Mouse (Mus musculus) retina, postnatal 7 days (tissue): ENCODE results near the gene Sapcd1.
"Not testable (repeated sequence)": the region's sequence is repeated elsewhere in the genome, so short reads cannot be mapped to it uniquely, and the experiment has no call there.

Source experiments
- DNase-seq: peaks from one replicate; pipeline ENCODE4 v3.0.0-alpha.2; 2012; ENCODE audit warnings: low read depth, low spot score

The Sapcd1 gene

DNA sequence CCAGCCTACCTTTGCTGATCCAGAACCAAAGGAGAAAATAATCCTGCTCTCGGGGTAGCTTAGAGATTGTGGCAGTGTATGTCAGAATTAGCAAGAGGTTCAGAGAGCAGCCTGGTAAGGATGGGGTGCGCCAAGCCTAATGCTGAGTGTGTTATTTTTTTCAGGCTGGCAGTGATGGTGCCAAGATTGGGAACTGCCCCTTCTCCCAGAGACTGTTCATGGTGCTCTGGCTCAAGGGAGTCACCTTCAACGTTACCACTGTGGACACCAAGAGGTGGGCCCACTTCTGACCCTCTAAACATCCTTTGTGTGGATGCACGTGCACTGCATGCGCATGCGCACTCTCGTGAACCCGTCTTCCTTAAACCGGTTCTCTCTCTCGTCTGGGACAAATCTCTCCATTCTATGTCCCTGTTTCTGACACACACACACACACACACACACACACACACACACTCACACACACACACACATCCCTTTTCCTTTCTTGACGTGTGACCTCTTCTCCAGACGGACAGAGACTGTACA, 24.5 kb upstream of the Sapcd1 start:
- DNase-seq, result no peak

DNA sequence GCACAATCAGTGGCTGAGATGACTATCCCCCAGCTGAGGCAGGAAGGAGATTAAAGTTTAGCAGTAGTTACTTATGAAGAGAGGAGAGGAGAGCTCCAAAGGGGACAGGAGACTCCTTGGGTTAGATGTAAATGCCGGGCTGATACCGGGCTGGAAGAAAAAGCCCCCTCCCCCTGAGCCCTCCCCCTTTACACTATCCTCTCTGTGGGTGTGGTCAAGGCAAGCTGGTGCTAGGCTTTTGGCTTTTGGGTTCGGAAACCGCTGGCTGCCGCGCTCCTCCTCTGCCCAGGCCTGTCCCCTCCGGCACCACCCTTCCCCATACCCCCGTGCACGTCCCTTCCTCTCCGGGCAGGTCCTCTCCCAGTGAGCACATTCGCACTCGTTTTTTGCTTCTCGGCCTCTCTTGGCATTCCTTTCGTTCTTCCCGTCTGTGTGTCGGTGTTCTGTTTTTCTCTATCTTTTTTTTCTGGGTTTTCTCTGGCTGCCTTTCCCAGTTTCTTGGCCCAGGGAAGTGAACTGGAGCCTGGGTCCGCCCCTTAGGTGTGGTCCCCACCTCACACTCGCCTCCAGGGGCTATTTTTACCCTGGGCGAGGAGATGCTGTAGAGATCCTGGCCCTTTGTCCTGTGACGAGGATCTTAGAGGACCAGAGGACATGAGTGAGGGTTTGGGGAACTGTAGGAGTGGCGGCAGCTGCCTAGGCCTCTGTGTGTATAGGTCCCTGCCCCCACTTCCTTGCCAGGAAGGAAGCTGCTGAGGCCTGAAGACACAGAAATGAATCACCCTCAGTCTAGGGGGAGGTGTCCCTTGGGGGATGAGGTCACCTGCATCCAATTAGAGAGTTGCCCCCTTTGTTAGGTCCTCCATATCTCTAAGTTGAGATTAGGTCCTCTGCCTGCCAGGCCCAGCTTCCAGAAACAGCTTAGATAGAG, 23.6 kb upstream of the Sapcd1 start:
- no peak for DNase-seq

DNA sequence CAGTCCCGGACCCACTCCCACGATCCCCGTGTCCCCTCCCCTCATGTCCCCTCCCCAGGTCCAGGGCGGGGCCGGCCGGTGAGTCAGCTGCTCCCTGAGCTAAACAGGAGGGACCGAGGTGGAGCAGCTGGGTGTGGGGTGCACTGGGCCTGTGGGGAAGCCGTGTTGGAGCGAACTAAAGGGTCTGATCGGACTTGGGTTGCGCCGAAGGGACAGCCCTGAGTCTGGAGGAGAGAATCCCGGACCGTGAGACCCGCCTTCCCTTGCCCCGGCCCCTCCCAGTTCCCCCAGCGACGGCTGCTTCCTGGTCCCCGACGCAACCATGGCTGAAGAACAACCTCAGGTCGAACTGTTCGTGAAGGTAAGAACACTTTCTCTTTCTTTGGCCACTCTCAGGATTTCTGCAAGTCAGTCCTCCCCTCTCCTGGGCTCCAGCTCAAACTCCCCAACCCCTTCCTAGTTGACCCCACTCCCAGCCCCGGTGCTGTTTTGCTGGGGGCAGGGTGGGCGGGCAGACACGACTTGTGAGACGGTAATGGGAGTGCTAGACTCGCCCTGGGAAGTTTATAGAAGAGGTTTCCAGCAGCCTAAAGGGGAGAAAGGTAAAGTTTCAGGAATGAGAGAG, 22.4 kb upstream of the Sapcd1 start:
- no peak for DNase-seq

DNA sequence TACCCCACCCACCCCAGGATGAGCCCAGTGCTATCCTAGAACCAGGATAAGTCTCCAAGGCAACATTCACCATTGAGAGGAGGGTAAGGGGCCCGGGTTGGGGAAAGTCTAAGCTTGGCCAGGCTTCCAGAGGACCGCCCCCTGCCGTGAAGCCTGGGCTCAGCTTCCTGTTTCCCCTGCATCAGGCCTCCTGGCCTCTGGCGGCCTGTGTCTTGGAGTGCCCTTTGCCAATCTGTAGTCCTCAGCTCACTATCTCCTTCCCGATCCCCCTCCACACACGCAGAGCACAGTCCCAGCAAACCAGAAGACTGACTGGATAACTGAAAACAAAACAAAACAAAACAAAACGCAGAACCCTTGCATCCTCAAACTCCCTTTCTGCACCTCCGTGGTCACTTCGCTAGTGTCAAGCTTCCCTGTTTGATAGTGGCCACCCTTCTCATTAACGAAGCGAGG, 21.8 kb upstream of the Sapcd1 start, which contains the start of gene Clic1:
Clic1 (plus strand) TSS at position 406 of the 456 bp plus-strand sequence.
- DNase-seq, result peak; percentile 35

DNA sequence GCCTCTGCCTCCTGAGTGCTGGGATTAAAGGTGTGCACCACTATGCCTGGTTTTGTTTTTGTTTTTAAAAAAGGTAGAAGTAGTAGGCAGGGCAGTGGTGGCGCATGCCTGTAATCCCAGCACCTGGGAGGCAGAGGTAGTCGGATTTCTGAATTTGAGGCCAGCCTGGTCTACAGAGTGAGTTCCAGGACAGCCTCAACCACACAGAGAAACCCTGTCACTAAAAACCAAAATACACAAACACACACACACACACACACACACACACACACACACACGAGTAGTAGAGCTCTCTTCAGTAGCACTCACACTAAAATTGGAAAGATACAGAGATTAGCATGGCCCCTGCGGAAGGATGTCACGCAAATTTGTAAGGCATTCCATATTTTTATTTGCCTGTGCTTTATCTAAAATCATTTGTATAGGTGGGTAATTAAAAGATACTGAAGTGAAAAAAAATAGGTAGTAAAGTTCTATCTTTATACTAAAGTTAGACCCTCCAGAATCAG, 21.2 kb upstream of the Sapcd1 start:
- DNase-seq, result no peak

DNA sequence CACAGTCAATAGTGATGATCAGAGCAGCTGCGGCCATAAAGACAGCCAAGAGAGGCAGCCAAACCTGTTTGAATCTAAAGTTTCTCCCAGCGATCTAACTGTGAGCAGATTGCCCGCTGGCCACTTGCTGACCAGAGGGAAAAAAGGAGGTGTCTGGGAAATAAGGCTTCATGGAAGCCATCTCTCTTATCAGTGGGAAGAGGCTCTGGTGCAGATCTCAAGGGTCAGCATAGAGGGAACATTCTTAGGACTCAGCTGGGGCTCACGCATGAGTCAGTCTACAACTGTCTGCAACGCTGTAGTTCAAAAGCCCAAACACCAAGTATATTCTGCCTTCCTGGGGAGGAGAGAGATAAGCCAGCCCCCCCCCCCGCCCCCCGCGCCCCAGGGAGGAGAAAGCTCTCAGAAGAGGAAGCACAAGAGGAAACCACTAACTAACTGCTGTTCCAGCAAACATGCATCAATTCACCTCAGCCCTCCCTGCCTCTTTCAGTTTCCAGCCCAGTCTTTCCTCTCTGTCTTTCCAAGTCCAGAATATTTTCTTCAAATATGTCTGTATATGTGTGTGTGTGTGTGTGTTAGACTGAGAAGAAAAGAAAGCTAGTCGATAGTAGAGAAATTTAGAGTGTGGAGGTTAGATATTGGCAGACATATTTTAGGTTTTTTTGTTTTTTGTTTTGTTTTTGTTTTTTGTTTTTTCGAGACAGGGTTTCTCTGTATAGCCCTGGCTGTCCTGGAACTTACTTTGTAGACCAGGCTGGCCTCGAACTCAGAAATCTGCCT, 20.5 kb upstream of the Sapcd1 start:
- DNase-seq, result no peak

DNA sequence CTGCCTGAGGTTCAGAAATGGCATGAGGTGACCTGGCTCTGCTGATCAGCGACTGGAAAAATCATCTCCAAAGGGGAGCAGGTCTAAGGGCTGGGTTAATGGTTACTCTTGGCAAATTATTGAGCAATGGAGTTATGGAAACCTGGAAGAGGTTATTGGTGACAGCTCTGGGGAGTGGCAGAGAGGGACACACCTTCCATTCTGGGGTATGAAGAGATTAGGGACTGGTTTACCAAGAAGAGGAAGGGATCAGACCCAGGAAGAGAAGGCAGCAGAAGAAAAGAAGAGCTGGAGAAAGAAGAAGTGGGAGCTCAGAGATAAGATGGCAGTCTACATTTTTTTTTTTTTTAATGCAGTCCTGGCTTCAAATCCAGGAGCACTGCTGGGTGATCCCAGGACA, 19.9 kb upstream of the Sapcd1 start:
- no peak for DNase-seq

DNA sequence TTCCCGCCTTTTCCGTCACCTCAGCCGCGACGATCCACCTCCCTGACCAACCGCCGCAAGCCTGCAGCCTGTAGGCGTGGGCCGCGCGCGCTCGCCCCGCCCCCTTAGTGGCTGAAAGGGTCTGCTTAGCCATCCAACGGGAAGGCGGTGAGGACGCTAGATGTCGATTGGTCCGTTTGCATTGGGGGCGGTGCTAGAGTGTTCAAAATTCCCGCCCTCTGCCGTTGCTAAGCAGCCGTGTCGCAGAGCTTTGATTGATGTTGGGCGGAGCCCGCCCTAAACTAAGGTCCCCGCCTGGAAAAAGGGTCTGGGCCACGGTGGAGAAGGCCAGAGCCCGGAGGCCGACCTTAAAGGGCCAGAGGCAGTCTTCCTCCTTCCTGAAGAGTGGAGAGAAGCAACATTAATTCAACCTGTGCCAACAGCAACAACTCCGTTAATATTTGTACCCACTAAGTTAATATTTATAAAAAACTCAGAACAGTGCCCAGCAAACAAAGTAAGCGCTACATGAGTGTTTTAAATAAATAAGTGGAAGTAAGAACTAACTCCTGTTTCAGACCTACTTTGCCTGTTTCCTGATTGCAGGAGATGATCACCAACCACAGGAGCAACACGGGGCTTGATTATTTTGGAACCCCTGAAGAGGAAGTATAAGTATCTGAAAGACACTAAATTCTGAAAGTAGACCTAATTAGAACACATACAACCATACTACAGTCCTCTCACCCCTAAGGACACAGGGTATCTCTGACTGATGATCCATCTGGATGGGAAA, 19.1 kb upstream of the Sapcd1 start, which contains the start of gene Msh5:
Msh5 (minus strand) TSS at position 65 of the 775 bp plus-strand sequence.
- peak; percentile 97 for DNase-seq

DNA sequence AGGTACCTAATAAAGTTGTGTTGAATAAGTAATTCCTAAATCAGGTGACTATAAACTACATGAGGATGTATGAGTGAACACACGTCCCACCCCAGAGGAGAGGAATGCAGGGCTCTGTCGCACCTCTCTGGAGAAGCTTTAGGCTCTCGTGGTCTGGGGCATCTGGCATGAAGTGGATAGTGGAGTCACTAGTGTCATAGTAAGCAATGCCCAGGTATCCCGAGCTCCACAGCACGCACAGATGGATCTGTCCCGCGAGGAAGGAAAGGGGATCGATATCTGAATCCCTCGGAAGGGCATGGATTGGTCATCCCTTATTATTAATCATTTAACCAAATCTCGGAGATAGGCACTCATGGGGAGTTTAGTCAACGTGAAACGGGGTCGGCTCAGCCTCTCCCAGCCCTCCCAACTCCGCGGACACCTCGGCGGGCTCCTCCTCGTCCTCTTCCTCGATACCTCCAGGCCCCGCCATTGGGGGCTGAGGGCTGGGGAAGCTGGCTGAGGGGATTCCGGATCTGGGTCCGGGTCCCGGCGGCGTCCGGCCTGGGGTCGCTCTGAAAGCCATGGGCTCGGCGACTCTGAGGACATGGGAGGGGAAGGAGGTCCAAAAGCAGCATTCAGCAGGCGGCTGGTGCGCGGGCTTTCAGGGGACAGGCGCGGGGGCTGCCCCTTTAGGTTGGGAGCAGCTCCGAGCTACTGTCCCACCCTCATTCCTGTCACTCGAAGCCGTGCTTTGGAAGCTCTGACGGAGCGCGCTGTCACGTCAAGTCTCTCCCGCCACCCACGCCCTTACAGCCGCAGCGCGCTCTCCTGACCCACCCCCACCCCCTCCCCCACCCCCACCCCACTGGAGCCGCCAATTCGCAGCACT, 18.2 kb upstream of the Sapcd1 start:
- no peak for DNase-seq

DNA sequence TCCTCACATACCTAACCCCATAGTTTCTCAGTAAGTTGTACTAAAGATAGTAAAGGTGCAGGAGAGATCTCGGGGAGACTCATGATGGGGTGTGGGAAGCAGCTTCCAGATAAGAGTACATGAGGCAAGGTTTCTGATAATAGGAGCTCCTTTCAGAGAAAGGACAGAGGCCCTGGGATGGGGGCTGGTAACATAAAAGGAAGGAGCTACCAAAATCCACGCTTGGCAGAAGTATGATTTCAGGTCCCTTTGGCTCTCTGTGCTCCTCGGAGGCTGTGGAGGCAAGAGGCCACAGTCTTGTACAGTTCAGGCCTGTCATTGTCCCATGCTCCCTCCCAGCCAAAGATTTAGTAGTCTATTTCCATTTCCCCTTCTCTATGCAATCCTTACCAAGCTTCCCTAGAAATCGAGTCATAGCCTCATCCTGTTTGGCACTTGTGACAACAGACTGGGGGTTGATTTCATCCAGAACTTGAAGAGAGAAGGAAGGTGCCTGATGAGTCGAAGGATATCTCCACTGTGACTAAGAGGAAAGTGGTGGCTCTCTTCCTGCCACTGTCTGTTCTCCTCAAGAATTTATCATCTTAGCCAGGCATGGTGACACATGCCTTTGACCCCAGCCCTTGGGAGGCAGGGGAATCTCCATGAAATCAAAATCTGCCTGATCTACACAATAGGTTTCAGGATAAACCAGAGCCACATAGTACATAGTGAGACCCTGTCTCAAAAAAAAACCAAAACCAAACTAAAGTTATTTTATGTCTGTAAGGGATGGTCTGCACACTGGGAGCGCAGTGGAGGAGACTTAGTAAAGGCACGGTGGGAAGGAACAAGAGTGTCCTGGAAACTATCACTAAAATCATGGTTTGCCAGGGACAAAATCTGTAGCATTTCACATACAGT, 17.3 kb upstream of the Sapcd1 start:
- DNase-seq, result no peak

DNA sequence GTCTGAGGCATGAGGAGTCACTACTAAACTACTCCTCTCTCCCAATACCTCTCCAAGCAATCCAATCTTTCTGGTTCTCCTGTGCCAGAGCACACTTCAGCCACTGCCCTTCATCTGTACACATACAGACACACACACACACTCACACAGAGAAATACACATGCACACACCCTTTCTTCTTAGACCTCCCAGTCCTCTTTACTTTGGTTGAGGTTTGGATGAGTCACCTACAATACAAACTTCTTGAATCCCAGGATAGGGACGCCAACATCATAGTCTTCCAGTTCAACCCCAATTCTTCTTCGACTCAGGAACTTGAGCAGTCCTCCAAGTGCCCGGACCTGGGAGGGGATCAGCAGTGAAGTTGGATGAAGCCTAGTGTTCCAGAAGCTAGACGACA, 16.0 kb upstream of the Sapcd1 start:
- DNase-seq, result no peak

DNA sequence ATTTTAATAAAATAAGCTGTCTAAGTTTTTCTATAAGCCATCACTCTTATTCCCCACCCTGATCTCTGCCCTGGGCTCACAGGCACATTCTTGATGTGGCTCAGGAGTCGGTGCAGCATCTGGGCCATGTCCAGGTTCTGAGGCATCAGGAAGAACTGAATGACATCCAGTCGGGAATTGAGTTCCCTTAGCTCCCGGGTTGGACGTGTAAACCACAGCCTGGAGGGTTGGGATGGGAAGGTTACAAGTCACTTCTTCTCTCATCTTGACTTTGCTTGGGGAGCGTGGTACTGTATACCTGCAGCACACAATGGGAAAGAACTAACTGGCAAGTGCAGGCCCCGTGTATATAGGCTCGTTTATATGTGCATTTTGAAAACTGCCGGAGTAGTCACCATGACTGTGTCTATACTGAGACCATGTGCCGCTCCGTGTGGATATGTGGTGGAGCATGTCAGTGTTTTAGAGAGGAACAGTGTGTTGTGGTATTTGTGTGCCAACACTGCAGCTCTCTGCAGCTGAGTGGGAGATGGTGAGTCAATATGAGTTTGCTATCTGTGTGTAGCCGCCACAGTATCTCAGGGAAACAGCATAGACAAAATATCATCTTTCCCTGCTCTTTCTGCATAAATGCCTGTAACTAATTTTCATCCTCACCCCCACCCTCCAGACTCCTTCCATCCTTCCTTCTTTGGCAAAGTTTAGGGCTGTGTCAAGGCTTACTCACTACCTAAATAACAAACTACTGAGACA, 11.5 kb upstream of the Sapcd1 start:
- no peak for DNase-seq

DNA sequence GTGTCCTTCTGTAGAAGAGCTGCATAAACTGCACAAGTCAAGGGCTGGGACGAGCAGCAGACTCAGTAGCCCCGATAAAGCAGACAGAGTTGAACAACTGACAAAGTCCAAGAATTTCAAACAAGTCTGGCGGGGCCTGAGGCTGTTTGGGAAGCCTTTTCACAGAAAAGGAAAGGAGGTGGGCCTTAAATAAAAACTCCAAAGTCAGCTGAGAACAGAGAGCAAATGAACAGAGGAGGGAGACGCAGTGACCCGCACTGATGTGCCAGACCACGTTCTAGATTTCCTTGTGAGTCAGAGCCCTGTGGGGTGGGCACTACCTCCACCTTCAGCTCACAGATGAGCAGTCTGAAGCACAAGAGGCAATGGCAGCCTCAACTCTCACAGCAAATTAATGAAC, 7.1 kb upstream of the Sapcd1 start:
- no peak for DNase-seq

DNA sequence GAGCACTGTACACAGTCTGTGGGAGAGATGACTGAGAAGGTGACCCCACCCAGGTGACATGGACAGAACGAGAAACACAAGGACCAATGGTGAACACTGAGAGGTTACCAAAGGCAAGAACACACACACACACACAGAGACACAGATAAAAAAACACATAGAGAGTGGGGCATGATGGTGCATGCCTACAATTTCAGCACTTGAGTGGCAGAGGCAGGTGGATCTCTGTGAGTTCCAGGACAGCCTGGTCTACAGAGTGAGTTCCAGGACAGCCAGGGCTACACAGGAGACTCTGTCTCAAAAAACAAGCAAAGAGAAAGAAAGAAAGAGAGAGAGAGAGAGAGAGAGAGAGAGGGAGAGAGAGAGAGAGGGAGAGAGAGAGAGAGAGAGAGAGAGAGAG, 5.9 kb upstream of the Sapcd1 start:
- DNase-seq, result not testable (repeated sequence)

DNA sequence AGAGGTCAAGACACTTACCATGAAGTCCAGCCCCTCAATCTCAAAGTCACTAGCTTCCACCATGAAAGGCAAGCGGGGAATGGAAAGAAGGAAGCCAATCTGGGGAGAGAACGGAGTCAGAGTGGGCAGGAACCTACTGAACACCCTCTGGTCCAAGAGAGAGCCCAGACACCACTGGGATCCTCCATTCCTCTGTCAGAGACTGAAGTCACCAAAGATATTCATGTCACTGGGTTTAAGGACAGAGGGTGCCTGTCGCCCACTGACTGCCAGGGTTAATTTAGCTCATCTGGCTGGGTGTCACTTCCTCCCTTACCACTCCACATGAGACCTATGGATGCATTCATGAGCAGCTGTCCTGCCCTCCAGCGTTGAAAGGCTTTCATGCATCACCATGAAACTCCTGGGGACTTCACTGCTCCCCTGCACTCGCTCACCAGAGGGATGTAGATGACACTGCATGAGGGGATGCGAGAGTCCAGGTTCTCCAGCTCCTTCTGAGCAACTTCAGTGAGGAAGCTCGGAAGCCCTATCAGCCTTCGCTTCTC, 4.6 kb upstream of the Sapcd1 start:
- DNase-seq, result no peak

DNA sequence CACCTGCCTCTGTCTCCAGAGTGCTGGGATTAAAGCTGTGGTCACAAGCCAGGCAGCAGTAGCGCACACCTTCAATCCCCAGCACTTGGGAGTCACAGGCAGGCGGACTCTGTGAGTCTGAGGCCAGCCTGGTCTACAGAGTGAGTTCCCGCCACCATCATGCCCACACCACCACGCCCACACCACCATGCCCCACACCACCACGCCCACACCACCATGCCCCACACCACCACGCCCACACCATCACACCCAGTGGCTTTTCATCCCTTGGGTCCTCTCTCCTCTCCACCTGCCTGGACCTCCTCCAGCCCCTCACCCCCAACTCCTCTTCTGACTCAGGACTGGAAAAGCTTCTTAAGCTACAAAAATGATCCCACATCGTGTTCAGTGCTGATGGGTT, 4.1 kb upstream of the Sapcd1 start:
- DNase-seq, result no peak

DNA sequence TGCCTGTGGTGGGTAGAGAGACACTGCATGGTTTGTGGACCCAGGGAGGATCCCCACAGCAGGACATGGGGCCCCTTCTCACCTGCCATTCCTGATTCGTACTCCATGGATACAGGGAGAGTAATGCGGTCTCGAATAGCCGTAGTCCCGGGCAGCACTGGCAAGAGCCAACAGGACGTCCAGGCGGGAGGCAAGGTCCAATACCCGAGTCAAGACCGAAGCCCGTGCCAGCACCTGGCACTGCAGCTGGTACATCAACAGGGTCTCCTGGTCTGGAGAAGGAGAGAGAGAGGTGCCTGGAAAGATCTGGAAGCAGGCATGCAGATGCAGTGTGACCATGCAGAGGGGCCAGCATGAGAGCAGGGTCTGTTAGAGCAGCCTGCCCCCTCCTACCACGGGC, 3.5 kb upstream of the Sapcd1 start:
- DNase-seq, result no peak
